Mouse (Mus musculus) olfactory bulb, adult 2 months (tissue): ENCODE data around the gene Erg. TPM values are rescaled to one million over a fixed set of nuclear protein-coding genes. Genes with fewer than 3 reads are reported as not detected.

Experiments
- H3K27ac ChIP-seq: fragments of 200-500 bp; 2 replicates; pipeline ENCODE4 v1.5.1; 2012; ENCODE audit warnings: low read depth, low read length; ENCODE audit not compliant: insufficient read depth
- H3K4me1 ChIP-seq: fragments of 200-500 bp; 2 replicates; pipeline ENCODE4 v1.6.1; 2012; ENCODE audit warnings: low read length; ENCODE audit not compliant: control insufficient read depth, insufficient read depth
- H3K4me3 ChIP-seq: fragments of 200-500 bp; 2 replicates; pipeline ENCODE4 v1.5.1; 2012; ENCODE audit warnings: mild to moderate bottlenecking, low read depth, low read length, moderate library complexity; ENCODE audit not compliant: insufficient read depth
- CTCF ChIP-seq: fragments of 200-500 bp; IDR thresholded peaks from 2 replicates; pipeline ENCODE4 v1.5.1; 2012; ENCODE audit warnings: low read depth, mild to moderate bottlenecking, low read length, moderate library complexity; ENCODE audit not compliant: insufficient read depth
- POLR2A ChIP-seq: fragments of 200-500 bp; IDR thresholded peaks from 2 replicates; pipeline ENCODE4 v1.6.1; 2012; ENCODE audit warnings: mild to moderate bottlenecking, low read depth, low read length, moderate library complexity; ENCODE audit not compliant: insufficient read depth
- WGBS: fragments of 180-500 bp; shearing (Covaris S2); methylation state at CpG from one replicate; pipeline ENCODE4 v1.1.7; 2018; 5-methylcytosine and 5-hydroxymethylcytosine counted together
- polyA plus RNA-seq: library from polyadenylated mRNA; stranded (reverse); fragments of >200 nt; gene quantifications from 2 replicates; pipeline ENCODE4 v1.2.4, GENCODE M21; 2012; ENCODE audit warnings: low replicate concordance; ENCODE audit not compliant: missing spikeins, insufficient read depth, insufficient read length

Gene Erg
- polyA plus RNA-seq, 1 experiment = not detected

DNA sequence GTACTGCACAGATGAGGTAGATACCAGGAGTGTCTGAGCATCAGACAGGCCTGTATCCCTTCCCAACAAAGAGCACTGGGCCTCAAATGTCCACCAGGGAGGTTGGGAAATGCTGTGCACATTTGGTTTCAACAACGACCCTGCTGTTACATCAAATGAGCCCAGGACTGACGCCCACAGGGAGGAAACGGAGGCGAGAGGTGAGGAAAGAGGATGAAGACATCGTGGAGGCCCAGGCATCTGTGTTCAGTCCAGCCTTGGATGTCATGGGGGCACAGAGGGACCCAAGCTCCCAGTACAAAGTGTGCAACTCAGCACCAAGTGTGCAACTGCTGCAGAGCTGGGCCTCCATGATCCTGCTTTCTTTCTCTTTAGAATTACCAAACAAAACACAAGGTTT lies 236.6 kb downstream of the Erg start:
- 95% methylated on average over 5 of the region's 5 CpGs for WGBS
- Histone ChIP-seq H3K4me3 (no peak overlapping the region), H3K27ac (no peak overlapping the region), H3K4me1 (peaks cover 2% of the 10 kb centered on the region; the same call in 1 of the 2 replicates)
- TF ChIP-seq POLR2A (no peak), CTCF (no peak)

DNA sequence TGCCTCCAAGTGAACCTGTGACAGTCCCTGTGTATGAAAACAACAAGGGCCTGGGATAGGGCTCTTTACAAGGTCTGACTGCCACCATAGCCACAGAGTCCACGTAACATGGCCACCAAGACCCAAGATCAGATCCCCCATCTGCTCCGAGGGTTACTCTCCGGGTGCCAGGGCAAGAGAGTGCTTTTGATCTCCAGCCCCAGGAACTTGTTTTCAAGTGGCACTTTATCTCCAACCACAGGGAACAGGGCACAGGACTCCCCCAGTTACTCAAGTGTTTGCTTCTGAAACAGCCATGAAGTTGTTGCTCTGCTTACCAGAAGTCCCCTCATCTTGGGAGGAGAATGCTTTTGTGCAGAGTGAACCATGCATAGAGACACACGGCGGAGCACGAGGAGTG lies 237.0 kb downstream of the Erg start:
- peaks cover 2% of the 10 kb centered on the region; the same call in 1 of the 2 replicates for H3K4me1 ChIP-seq
- H3K27ac ChIP-seq = no peak overlapping the region
- no peak for TF ChIP-seq POLR2A
- TF ChIP-seq CTCF = no peak
- whole genome bisulfite sequencing = 92% methylated on average over 6 of the region's 6 CpGs
- no peak overlapping the region for H3K4me3 ChIP-seq

DNA sequence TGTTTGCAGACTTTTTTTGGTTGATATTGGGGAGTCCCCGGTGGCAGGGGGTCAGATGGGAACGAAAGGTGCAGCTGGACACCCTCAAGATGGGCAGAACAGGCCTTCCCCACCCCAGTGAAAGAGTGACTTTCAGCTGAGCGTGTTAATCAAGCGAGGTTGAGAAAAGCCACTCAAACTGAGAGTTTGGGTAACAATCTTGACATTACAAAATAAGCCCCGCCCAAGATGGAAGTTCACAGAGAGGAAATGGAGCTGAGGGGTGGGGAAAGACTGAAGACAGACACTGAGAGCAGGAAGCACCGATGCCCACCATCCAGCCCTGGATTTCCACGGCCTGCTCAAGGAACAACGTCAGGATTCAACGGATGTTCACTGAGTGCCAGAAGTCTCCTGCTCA lies 237.8 kb downstream of the Erg start:
- Histone ChIP-seq H3K4me3 (no peak overlapping the region), H3K27ac (no peak overlapping the region), H3K4me1 (peaks cover 2% of the 10 kb centered on the region; the same call in 1 of the 2 replicates)
- TF ChIP-seq CTCF (no peak), POLR2A (no peak)
- WGBS = 87% methylated on average over 9 of the region's 9 CpGs

DNA sequence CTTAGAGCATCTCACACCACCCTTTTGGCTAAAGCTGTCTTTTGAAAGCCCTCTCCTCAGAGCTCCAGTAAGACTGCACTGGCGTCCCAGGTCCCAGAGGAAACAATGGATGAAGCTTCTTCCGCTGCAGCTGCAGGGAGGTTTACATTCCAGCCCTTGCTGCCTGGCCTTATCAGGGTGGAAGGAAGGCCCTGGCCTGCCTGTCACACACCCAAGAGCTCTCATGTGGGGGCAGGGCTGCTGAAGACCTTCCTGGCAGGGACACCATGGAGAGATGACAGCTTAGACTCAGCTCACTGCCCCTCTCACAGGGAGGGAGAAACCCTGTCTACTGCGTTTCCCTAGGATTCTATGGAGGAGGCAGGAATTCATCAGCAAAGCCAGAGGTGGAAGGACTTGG lies 239.2 kb downstream of the Erg start:
- Histone ChIP-seq H3K4me3 (no peak overlapping the region), H3K4me1 (peaks cover 2% of the 10 kb centered on the region; the same call in 1 of the 2 replicates), H3K27ac (no peak overlapping the region)
- WGBS = 70% methylated on average over 3 of the region's 3 CpGs
- no peak for TF ChIP-seq POLR2A
- no peak for TF ChIP-seq CTCF

DNA sequence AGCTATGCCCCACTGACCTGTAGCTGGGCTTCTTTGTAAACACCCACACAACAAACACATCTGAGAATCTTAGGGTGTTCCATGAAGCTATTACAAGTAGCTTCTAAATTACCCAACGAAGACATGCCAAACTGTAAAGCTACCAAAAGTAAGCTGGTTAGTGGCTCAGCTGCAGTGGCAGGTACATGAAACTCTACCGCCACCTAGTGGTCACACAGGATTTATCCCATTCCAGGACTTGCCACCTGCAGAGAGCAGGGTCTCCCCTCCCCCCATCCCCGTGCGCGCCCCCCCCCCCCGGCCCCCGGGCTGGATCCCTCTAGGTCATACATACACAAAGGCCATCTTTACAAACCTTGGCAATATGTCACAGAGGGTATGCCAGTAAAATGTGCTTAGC lies 240.5 kb downstream of the Erg start:
- H3K4me1 ChIP-seq = peaks cover 12% of the 10 kb centered on the region
- no peak overlapping the region for H3K27ac ChIP-seq
- H3K4me3 ChIP-seq = no peak overlapping the region
- TF ChIP-seq POLR2A (no peak), CTCF (no peak)
- 1% methylated on average over 7 of the region's 7 CpGs for WGBS

DNA sequence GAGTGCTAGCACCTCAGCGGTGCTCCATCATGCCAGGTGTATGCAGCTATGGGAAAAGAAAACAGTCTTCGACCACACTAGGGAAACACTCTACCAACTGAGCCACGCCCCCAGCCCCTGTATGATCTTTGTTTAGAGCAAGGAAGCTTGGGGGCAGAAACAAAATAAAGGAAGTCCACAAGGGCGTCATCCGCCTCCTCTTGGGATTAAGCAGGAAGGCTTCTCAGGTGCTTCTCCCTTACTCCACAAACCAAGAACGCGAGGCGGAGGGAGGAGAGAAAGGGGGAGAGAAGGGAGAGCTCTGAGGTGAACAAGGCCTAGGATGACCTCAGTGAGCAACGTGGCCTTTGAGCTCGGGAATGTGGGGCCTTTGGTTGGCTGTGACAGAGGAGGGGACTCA lies 241.4 kb downstream of the Erg start:
- no peak for TF ChIP-seq POLR2A
- TF ChIP-seq CTCF = no peak

DNA sequence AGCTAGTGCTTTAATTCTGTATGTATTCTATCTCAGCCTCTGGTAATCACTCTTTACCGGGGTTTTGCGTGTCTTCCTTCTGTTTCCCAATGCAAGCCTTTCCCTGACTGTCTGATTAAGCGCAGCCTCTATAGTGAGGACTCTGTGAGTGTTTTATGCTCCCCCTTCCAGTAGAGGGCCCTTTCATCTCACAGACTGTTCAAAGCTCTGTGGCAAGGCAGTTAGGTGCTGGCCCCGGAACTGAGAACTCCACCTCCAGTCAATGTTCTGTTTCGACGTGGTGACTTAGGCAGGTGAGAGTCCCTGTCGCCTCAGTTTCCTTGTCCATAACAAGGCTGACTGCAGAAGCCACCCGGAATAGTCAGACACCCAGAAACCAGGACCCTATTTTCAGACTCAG lies 244.4 kb downstream of the Erg start:
- WGBS = 61% methylated on average over 8 of the region's 8 CpGs
- no peak overlapping the region for H3K27ac ChIP-seq
- no peak overlapping the region for H3K4me3 ChIP-seq
- H3K4me1 ChIP-seq = peaks cover 10% of the 10 kb centered on the region
- TF ChIP-seq POLR2A (no peak), CTCF (no peak)

More for the DNA sequence above, 241.4 kb downstream of the Erg start:
- Histone ChIP-seq H3K27ac (no peak overlapping the region), H3K4me3 (no peak overlapping the region), H3K4me1 (peaks cover 10% of the 10 kb centered on the region)
- WGBS = 79% methylated on average over 10 of the region's 10 CpGs

DNA sequence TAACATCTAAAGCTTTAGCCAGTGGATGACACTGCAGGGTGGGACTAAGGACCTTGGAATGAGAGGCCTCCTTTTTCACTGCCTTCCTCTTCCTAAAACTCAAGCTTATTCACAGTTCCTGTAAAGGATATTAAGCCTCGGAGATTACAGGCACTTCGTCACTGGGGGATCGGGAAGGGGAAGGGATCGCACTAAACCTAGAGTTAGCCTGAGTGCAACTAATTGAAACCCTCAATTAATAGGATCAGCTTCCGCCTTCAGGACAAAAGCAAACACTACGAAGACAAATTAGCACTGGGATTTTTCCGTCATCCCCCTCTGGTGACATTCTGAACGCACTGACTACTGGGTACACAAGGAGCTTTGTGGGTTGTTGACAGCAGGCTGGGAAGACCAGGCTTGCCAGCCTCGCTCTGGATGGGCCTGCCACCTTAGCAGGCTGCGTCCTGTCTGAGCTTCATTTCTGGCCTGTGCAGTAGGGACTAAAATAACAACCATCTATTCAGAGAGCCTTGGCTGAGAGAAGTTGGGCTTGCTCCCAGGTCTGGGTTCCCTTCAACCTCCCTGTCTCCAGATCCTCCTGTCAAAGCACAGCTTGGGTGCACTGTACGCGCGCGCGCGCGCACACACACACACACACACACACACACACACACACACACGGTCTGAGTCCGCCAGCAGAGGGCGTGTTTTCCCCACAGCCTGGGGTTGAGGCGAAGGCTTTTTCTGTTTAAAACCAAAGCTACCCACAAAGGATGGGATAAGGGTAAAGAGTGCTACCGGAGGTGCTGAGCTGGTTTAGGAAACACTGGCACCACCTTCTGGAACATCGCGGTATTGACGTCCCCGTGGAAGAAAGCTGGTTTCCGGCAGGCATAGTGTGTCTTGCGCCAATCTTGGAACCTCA lies 245.3 kb downstream of the Erg start:
- Histone ChIP-seq H3K4me1 (peaks cover 10% of the 10 kb centered on the region), H3K27ac (peak overlapping the region; percentile 29; the same call in 1 of the 2 replicates), H3K4me3 (no peak overlapping the region; the same call in 1 of the 2 replicates)
- no peak for TF ChIP-seq POLR2A
- TF ChIP-seq CTCF = peak; percentile 75
- WGBS = 10% methylated on average over 28 of the region's 28 CpGs

DNA sequence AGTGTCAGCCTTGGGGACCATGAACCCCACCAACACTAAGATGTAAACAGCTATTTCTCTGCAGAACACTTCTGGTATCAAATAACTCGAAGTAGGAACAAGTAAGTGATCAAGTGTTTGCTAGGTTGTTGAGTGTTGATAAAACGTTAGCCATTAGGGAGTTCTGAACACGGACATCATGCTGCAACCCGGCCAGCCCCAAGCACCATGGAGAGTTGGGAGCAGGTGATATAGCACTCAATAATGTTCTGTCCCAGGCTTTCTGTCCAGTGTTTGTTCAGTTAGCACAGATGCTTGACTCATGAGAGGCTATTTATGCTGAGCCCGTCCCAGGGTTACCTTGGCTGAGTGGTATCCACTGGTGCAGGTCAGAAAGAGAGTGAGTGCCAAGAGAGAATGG lies 254.2 kb downstream of the Erg start:
- Histone ChIP-seq H3K4me1 (no peaks in the 10 kb centered on the region), H3K4me3 (no peak overlapping the region), H3K27ac (no peak overlapping the region)
- TF ChIP-seq POLR2A (no peak), CTCF (no peak)
- WGBS = 91% methylated on average over 5 of the region's 5 CpGs
